Mouse (Mus musculus): ENCODE results near the gene Cln6. TPM values are rescaled to one million over a fixed set of nuclear protein-coding genes. Genes with fewer than 3 reads are reported as not detected.
A peak's percentile ranks its signal among the peaks of the same experiment; 100 is the strongest.

Cln6 gene
- polyA plus RNA-seq, 1 experiment from 2014 or later, result 19.6 TPM

DNA sequence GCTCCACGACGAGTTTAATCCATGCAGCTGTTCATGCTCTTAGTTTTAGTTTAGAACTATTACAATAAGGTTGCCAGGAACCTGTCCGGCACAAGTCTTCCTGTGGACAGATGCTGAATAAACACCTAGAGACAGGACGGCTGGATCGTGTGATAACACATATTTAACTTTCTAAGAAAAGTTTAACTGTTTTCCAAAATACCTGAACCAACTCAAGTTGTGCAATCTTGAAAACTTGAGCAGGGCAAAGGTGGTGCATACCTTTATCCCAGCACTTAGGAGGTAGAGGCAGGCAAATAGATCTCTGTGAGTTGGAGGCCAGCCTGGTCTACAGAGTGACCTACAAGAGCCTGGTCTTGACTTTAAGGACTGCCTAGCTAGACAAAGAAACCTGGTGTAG lies 3.7 kb upstream of the Cln6 start:
- no peak for ATAC-seq (ENCODE audit: insufficient number of reproducible peaks, low FRiP score)
- no peaks in the 10 kb centered on the region for H3K27me3 ChIP-seq (replicated peaks)
- H3K27ac ChIP-seq (ENCODE audit: poor library complexity, severe bottlenecking), result no peak overlapping the region
- H3K4me3 ChIP-seq, result no peak overlapping the region
- H3K9ac ChIP-seq, result no peak overlapping the region
- 77% methylated on average over 5 of the region's 5 CpGs for WGBS
- H3K4me2 ChIP-seq, result no peak overlapping the region
- no peaks in the 10 kb centered on the region for H3K36me3 ChIP-seq
- peaks cover 16% of the 10 kb centered on the region for H3K4me1 ChIP-seq (replicated peaks)
- no peaks in the 10 kb centered on the region for H3K9me3 ChIP-seq (replicated peaks)

DNA sequence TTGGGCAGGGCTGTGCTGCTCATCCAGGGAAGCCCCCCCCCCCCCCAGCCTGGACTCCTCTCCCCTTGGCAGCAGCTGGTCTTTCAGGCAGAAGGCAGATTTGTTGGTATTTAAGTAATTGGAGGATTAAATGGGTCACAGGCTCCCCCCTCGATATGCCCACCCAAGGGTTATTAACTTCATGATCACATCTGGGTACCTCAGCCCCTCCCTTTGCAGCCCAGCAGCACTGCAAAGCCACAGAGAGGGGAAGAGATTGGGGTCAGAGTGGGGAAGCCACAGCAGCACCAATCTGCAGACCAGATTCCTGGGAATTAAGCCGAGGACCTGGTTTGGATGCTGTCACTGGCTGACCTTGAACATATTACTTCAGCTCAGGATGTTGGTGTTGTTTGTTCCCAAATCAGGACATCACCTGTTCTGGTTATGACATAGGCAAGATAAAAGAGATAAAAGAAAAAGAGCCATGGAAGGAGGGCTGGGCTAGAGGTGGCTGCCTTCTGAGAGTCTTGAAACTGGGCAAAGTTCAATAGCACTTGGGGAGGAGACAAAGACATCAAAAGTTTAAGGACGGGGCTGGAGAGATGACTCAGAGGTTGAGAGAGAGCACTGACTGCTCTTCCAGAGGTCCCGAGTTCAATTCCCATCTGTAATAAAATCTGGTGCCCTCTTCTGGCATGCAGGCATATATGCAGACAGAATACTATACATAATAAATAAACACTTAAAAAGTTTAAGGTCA lies 2.7 kb upstream of the Cln6 start:
- H3K4me1 ChIP-seq (replicated peaks), result peaks cover 18% of the 10 kb centered on the region
- H3K9ac ChIP-seq, result no peak overlapping the region
- WGBS, result 57% methylated on average over 4 of the region's 4 CpGs
- ATAC-seq (ENCODE audit: insufficient number of reproducible peaks, low FRiP score), result no peak
- no peak overlapping the region for H3K4me3 ChIP-seq
- no peak overlapping the region for H3K27ac ChIP-seq (ENCODE audit: poor library complexity, severe bottlenecking)
- H3K9me3 ChIP-seq (replicated peaks), result no peaks in the 10 kb centered on the region
- H3K4me2 ChIP-seq, result no peak overlapping the region
- no peaks in the 10 kb centered on the region for H3K27me3 ChIP-seq (replicated peaks)
- H3K36me3 ChIP-seq, result no peaks in the 10 kb centered on the region

DNA sequence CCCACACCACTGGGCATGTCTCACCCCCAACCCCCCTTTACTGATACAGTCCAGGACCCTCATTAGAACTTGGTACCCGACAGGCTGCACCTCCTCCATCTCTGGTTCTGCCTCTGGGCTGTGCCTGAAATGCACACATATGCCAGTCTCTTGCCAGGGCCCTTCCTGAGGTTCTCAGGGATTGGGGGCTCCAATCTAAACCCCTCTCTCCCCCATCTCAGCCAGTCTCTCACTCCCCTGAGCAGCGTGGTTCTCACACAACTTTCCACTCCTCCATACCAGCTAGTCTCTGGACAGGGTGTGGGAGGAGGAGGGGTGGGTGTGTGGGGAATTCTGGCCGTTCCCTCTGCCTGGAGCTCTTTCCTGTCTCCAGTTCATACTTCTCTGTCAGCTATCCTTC lies 974 bp upstream of the Cln6 start:
- H3K27me3 ChIP-seq (replicated peaks), result no peaks in the 10 kb centered on the region
- peak overlapping the region; percentile 86; the same call in 1 of the 2 replicates for H3K4me3 ChIP-seq

DNA sequence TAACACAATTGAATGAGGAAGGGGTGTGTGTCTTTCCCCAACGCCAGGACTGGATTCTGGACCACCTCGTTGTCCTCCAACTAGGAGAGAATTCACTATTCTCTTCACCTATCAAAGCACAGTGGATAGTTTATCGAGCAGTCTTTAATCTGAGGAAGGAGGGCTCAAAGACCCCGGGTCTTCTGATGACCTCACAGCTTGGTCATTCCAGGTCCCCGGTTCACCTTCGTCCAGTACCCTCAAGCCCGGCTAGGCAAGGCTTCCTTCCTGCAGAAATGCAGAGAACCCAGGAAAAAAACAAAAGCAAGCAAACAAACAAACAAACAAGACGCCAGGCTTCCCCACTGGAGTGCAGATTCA lies 459 bp upstream of the Cln6 start:
- H3K9ac ChIP-seq, result peak overlapping the region; percentile 2; the same call in 1 of the 2 replicates
- no peaks in the 10 kb centered on the region for H3K27me3 ChIP-seq (replicated peaks)
- no peaks in the 10 kb centered on the region for H3K9me3 ChIP-seq (replicated peaks)
- WGBS, result 12% methylated on average over 8 of the region's 8 CpGs
- no peaks in the 10 kb centered on the region for H3K36me3 ChIP-seq
- peak overlapping the region; percentile 86 for H3K4me3 ChIP-seq
- ATAC-seq (ENCODE audit: insufficient number of reproducible peaks, low FRiP score), result no peak
- peaks cover 18% of the 10 kb centered on the region for H3K4me1 ChIP-seq (replicated peaks)
- H3K4me2 ChIP-seq, result peak overlapping the region; percentile 95
- H3K27ac ChIP-seq (ENCODE audit: poor library complexity, severe bottlenecking), result peak overlapping the region; percentile 61

More for the DNA sequence above, 974 bp upstream of the Cln6 start:
- WGBS, result 37% methylated on average over 3 of the region's 3 CpGs
- H3K9me3 ChIP-seq (replicated peaks), result no peaks in the 10 kb centered on the region
- H3K9ac ChIP-seq, result no peak overlapping the region
- ATAC-seq (ENCODE audit: insufficient number of reproducible peaks, low FRiP score), result no peak
- no peaks in the 10 kb centered on the region for H3K36me3 ChIP-seq
- peak overlapping the region; percentile 61 for H3K27ac ChIP-seq (ENCODE audit: poor library complexity, severe bottlenecking)
- peaks cover 18% of the 10 kb centered on the region for H3K4me1 ChIP-seq (replicated peaks)
- H3K4me2 ChIP-seq, result peak overlapping the region; percentile 95

DNA sequence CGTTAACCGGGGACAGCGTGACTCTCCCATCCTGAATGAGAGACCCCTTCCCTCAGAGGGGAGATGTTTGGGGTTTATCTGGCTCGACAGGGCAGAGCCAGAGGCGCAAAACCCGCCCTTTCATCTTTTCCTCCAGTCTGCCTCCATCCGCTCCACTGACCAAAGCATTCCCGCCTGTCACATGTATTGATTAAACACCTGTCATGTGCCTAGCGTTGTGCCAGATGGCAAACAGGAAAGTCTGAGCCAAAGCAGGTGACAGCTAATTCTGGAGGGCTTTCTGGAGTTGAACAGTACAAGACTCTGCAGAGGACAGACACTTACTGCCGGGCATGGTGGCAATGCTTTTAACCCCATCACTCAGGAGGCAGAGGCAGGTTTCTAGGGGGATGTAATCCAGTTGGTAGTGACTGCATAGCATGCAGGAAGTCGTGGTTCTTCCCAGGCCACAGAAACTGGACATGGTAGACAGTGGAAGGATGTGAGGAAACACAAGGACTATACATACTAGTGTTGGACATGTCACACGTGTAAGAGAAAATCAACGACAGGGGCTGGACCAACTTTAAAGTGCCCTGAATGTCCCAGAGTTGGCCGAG lies 686 bp downstream of the Cln6 start:
- no peaks in the 10 kb centered on the region for H3K9me3 ChIP-seq (replicated peaks)
- no peaks in the 10 kb centered on the region for H3K36me3 ChIP-seq
- peaks cover 18% of the 10 kb centered on the region for H3K4me1 ChIP-seq (replicated peaks)
- no peaks in the 10 kb centered on the region for H3K27me3 ChIP-seq (replicated peaks)
- H3K27ac ChIP-seq (ENCODE audit: poor library complexity, severe bottlenecking), result peak overlapping the region; percentile 85
- H3K9ac ChIP-seq, result peak overlapping the region; percentile 94
- WGBS, result 14% methylated on average over 14 of the region's 14 CpGs
- H3K4me3 ChIP-seq, result peak overlapping the region; percentile 86
- ATAC-seq (ENCODE audit: insufficient number of reproducible peaks, low FRiP score), result no peak; the same call in 1 of the 2 replicates
- peak overlapping the region; percentile 95 for H3K4me2 ChIP-seq

DNA sequence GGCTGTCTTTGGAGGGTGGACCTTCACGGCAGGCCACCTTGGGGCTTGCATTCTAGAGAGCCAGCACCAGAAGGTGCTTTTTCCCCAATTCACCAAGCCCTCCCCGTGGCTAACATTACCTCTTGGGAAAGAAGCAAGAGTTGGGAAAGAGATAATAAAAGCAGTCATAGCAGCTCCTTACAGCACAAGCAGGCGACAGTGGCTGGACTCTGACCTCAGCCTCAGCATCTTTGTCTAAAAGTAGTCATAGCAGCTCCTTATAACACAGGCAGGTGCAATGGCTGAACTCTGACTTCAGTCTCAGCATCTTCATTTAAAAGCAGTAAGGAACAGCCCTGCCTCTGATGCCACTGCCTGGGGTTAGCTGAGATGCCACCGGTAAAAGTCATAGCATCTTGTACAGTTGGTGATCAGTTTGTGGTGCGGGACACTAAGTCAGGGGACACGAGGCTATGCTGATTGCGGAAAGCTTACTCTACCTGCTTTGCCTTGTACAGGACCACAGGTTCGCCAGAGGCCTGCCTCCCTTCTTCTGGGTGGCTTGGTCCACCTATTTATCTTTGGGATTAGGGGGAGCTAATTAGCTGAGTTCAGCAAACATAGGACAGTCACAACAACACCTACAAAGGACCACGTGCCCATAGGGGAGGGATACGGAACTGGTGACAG lies 4.9 kb downstream of the Cln6 start:
- H3K36me3 ChIP-seq, result peaks cover 11% of the 10 kb centered on the region; the same call in 1 of the 2 replicates
- no peaks in the 10 kb centered on the region for H3K9me3 ChIP-seq (replicated peaks)
- H3K4me3 ChIP-seq, result no peak overlapping the region
- H3K4me1 ChIP-seq (replicated peaks), result peaks cover 17% of the 10 kb centered on the region
- no peak overlapping the region for H3K9ac ChIP-seq
- H3K27ac ChIP-seq (ENCODE audit: poor library complexity, severe bottlenecking), result no peak overlapping the region
- 75% methylated on average over 10 of the region's 10 CpGs for WGBS
- ATAC-seq (ENCODE audit: insufficient number of reproducible peaks, low FRiP score), result no peak
- H3K4me2 ChIP-seq, result no peak overlapping the region
- no peaks in the 10 kb centered on the region for H3K27me3 ChIP-seq (replicated peaks)

DNA sequence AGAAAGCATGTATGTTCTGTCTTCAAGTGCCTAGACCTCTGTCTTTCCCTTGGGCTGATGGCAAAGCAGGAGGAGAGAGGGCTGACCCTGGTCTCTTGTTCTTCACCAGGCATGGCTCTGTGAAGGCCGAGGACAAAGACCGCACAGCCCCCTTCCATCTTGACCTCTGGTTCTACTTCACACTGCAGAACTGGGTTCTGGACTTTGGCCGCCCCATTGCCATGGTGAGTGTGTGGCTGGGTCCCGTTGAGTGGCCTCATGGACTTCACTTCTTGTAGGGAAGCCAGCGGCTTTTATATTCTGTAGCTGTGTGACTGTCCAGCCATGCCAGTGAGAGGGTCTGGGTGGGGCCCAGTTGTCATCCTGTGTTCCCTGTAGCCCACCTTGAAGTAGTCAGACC lies 5.9 kb downstream of the Cln6 start:
- H3K4me2 ChIP-seq, result no peak overlapping the region
- no peaks in the 10 kb centered on the region for H3K9me3 ChIP-seq (replicated peaks)
- ATAC-seq (ENCODE audit: insufficient number of reproducible peaks, low FRiP score), result no peak
- H3K27ac ChIP-seq (ENCODE audit: poor library complexity, severe bottlenecking), result no peak overlapping the region
- WGBS, result 85% methylated on average over 5 of the region's 5 CpGs
- H3K36me3 ChIP-seq, result peaks cover 17% of the 10 kb centered on the region
- H3K4me1 ChIP-seq (replicated peaks), result peaks cover 12% of the 10 kb centered on the region
- no peaks in the 10 kb centered on the region for H3K27me3 ChIP-seq (replicated peaks)
- H3K9ac ChIP-seq, result no peak overlapping the region
- H3K4me3 ChIP-seq, result no peak overlapping the region

DNA sequence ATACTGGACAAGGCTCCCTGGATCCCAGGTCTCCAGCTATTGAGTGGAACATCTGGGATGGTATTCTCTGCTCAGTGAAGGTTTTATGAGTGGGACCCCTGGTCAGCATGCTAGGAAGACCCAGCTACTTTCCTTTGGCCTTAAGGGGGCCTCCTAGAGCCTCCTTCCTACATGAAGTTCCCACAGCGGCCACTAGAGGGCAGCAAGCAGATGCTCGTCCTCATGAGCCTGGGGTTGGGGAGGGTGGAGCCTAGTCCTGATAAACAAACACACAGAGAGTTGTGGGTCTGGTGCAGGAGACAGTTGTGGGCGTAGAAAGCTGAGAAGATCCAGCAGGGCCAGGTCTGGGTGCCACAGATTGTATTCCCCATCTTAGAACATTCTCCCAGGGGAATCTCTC lies 9.1 kb downstream of the Cln6 start:
- H3K36me3 ChIP-seq, result peaks cover 44% of the 10 kb centered on the region
- H3K9ac ChIP-seq, result no peak overlapping the region; the same call in 1 of the 2 replicates
- no peak overlapping the region for H3K4me2 ChIP-seq
- peak; percentile 64 for ATAC-seq (ENCODE audit: insufficient number of reproducible peaks, low FRiP score)
- H3K27me3 ChIP-seq (replicated peaks), result no peaks in the 10 kb centered on the region
- no peak overlapping the region for H3K27ac ChIP-seq (ENCODE audit: poor library complexity, severe bottlenecking)
- no peaks in the 10 kb centered on the region for H3K9me3 ChIP-seq (replicated peaks)
- H3K4me3 ChIP-seq, result no peak overlapping the region
- peaks cover 5% of the 10 kb centered on the region for H3K4me1 ChIP-seq (replicated peaks)
- WGBS, result 4% methylated on average over 3 of the region's 3 CpGs

DNA sequence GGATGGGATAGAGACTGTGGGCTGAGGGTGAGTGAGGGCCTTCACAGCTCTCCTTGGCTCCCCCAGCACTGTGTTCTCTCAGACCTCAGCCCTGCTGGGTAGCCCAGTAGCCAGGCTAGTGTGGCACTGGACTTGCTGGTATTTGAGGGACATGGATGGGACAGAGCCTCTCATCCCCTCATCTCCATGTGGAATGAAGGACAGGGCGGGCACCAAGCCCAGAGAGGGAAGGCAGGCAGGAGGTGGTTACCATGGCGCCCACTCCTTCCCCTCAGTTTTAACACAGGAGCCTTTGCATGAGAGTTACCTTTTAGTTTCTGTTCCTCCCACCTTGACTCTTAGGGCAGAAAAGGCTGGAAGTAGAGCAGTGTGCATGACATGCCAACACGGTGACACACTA lies 10.1 kb downstream of the Cln6 start:
- Histone ChIP-seq H3K4me1 (replicated peaks) (peaks cover 5% of the 10 kb centered on the region), H3K4me2 (no peak overlapping the region), H3K4me3 (no peak overlapping the region), H3K9me3 (replicated peaks) (no peaks in the 10 kb centered on the region), H3K36me3 (peaks cover 44% of the 10 kb centered on the region), H3K27ac (ENCODE audit: poor library complexity, severe bottlenecking) (no peak overlapping the region), H3K27me3 (replicated peaks) (no peaks in the 10 kb centered on the region), H3K9ac (no peak overlapping the region)
- WGBS, result 89% methylated on average over 3 of the region's 3 CpGs
- no peak for ATAC-seq (ENCODE audit: insufficient number of reproducible peaks, low FRiP score)

DNA sequence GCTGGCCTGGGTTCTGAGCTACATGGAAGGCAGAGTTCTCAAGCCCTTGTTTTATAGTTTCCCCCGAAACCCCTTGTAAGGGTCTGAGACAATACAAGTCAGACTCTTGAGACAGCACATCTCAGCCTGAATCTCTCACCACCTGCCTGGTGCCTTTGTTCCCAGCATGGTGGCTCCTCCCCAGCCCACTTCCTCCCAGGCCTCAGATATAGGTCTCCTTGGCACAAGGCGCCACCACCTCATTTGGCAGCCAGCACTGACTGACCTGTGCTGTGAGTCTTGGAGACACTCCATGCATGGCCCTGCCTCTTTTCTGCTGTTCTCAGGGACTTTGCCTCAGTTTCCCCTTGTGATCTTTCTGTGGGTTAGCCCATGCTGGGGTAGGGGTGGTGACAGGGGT lies 13.0 kb downstream of the Cln6 start:
- H3K9me3 ChIP-seq (replicated peaks), result no peaks in the 10 kb centered on the region
- WGBS, result 84% methylated on average over 2 of the region's 2 CpGs
- H3K4me2 ChIP-seq, result no peak overlapping the region
- H3K4me3 ChIP-seq, result no peak overlapping the region
- no peak overlapping the region for H3K9ac ChIP-seq
- H3K4me1 ChIP-seq (replicated peaks), result peaks cover 14% of the 10 kb centered on the region
- H3K27me3 ChIP-seq (replicated peaks), result no peaks in the 10 kb centered on the region
- ATAC-seq (ENCODE audit: insufficient number of reproducible peaks, low FRiP score), result no peak
- no peak overlapping the region for H3K27ac ChIP-seq (ENCODE audit: poor library complexity, severe bottlenecking)
- peaks cover 43% of the 10 kb centered on the region for H3K36me3 ChIP-seq

DNA sequence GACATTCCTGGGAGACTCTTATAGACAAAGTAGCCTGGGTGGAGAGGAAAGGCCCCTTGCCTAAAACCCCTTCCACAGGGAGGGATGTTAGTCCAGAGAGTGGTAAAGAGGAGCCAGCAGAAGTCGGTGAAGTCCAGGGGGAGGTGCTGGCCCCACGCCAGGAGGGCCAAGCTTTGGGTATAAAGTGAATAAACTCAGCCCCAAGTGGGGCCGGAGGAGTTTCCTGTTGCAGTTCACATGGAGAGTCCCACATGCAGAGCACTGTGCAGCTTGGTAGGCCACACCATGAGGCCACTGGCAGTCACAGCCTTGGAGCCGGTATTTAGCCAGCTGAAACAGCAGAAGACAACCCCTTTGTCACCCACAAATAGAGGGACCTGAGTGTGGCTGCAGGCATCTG lies 15.9 kb downstream of the Cln6 start:
- 50% methylated on average over 4 of the region's 4 CpGs for WGBS
- peaks cover 21% of the 10 kb centered on the region for H3K4me1 ChIP-seq (replicated peaks)
- no peak for ATAC-seq (ENCODE audit: insufficient number of reproducible peaks, low FRiP score)
- no peak overlapping the region for H3K9ac ChIP-seq
- no peak overlapping the region for H3K27ac ChIP-seq (ENCODE audit: poor library complexity, severe bottlenecking)
- H3K36me3 ChIP-seq, result peaks cover 27% of the 10 kb centered on the region
- H3K4me2 ChIP-seq, result no peak overlapping the region
- H3K27me3 ChIP-seq (replicated peaks), result no peaks in the 10 kb centered on the region
- no peak overlapping the region for H3K4me3 ChIP-seq
- H3K9me3 ChIP-seq (replicated peaks), result no peaks in the 10 kb centered on the region
